Mouse (Mus musculus) T-cell, adult 2 months (primary cell): ENCODE measurements around the gene Gfm1.

Experiments used
- DNase-seq: peaks from one replicate; pipeline ENCODE4 v3.0.0; 2022; ENCODE audit warnings: low spot score

Gene Gfm1

DNA sequence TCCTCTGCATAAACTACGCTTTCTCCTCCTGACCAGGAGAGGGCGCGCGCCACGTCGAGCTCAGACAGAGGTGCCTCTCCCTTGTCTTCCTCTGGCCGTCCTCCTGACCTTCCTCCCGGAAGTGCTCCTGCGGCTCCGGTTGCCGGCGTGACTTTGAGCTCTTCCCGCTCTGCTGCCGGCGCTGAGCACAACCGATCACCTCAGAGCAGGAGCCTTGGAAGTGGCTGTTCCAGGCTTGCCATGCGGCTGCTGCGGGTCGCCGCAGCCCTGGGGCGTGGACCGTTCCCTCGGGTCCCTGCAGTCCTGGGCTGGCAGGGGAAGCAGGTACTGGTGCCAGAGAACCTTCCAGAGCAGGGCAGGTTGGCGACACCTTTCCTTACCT, at the start of gene Gfm1:
Gene Gfm1, plus strand, starts transcription at position 98 of the 382 bp plus-strand sequence.
- peak; percentile 85 for DNase-seq

- DNase-seq: peak; percentile 10
Observed at GRCm38 (mm10) chr3:67429338-67429998, 428 bp upstream of the Gfm1 start.

GRCm38 (mm10) chr3:67434011-67434410, 4.1 kb downstream of the Gfm1 start:
- DNase-seq: no peak

GRCm38 (mm10) chr3:67447143-67447542, 17.2 kb downstream of the Gfm1 start:
- DNase-seq: no peak

- DNase-seq: no peak
Observed at GRCm38 (mm10) chr3:67449660-67450059, 19.8 kb downstream of the Gfm1 start.

GRCm38 (mm10) chr3:67450601-67451210, 20.8 kb downstream of the Gfm1 start:
- DNase-seq: no peak

- DNase-seq: no peak
Observed at GRCm38 (mm10) chr3:67459881-67460280, 30.0 kb downstream of the Gfm1 start.

DNA sequence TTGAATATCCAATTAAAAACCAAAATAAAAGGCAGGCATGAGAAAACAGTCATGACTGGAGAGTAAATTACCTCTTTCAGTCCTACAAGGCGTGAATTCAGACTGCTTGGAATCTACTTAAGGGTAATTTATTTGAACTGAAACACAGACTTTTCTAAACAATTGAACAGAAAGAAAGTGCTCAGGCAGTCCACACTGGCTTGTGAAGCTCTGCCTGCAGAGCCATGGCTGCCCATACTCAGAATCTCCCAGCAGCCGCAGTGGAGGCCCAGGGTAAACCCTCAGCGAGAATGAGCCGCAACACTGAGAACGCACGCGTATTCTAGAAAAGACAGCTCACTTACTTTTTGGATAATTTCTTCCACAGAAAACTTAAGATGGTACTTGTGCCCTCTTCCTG, 32.1 kb downstream of the Gfm1 start:
- no peak for DNase-seq

DNA sequence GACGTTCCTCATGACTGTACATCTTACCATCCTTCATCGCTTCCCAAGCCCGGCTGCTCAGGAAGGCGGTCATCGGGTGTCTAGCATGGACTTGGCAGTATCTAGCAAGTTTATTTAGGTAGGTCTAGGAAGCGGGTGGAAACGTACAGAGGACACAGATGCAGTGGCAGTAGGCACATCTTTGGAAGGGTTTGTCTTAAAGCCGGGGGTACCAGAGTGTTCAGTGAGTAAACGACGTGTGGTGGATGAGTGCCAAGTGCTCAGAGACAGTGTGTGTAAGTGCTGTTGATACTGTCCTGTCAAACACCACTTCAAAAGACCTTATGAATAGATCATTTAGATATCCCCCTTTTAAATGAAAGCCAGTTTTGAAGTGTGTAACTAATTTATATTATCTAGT, 32.7 kb downstream of the Gfm1 start:
- no peak for DNase-seq

- DNase-seq: peak; percentile 17
Observed at GRCm38 (mm10) chr3:67463001-67463400, 33.1 kb downstream of the Gfm1 start.

DNA sequence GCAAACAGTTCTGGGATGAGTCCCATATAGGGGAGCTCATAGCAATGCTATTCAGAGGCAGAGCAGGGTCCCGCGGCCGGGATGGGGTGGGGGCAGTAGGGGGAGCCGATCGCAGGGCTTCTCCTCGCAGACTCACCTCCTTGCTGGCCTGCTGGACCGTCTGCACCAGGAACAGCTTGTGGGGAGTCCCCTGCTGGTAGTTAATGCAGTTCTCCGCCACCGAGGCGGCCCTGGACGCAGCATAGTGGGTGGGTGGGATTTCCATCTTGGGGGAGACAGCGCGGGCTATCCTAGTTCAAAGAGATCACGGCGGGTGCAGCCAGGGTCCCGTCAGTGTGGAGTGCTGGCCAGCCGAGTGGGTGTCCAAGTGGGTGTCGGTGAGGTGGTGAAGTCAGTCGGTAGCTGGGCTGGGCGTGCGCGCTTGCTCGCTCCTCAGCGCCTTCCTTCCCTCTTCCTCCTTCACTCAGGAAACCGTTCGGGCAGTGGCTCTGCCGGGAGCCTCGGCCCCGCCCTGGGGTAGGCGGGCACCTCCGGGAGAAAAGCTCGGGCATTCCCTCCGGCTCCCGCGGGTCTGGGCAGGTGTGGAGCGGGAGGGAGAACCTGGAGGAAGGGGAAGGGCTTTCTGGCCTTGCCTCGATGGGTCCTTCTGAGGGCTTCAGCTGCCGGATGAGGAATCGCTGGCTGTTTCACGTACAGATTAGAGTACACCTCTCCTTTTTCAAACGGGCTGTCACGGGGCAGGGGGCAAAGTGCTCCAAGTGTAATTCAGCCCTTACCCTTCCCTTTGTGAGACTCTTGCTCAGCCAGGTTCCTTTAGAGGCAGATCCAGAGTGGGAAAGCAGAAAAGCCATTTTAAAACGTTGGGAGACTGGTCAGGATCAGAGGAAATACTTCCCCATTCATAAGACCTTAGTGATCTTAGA, 33.8 kb downstream of the Gfm1 start, which contains the start of gene Lxn:
Gene Lxn, minus strand, starts transcription at position 477 of the 923 bp plus-strand sequence.
- DNase-seq: peak; percentile 5

DNA sequence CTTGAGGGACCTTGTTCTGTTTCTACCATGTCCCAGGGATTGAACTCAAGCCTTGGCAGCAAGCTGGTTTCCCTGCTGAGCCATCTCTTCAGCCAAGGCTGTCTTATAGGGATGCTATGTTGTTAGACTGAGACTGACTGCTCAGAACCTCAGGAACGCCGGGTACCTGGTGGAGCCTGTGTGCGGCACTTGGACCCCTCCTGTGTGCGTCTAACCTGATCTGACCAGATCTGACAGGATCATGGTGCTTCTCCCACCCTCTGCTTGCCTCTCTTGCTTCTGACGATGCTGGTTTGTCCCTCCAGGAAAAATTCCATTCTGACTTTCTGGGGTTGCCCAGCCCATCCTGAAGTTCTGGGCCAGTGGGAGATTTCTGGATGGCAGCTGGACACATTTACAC, 36.7 kb downstream of the Gfm1 start:
- DNase-seq: no peak

DNA sequence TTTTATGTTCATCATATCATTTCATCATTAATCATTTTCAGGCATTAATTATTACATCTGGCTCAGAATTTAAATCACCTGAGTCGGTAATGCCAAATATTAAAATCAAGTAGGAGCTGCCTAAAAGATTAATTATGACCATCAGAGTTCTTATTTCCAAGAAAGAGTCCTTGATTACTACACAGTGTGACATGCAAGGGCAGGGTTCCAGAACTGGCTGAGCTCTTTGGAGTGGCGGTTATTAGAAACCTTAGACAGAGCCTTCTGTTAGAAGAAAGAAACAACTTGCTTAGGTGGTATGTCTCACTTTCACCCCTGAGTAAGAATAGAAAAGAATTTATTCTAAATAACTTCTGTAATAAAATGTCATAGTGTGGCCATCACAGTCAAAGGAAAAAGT, 37.4 kb downstream of the Gfm1 start:
- DNase-seq: no peak

DNA sequence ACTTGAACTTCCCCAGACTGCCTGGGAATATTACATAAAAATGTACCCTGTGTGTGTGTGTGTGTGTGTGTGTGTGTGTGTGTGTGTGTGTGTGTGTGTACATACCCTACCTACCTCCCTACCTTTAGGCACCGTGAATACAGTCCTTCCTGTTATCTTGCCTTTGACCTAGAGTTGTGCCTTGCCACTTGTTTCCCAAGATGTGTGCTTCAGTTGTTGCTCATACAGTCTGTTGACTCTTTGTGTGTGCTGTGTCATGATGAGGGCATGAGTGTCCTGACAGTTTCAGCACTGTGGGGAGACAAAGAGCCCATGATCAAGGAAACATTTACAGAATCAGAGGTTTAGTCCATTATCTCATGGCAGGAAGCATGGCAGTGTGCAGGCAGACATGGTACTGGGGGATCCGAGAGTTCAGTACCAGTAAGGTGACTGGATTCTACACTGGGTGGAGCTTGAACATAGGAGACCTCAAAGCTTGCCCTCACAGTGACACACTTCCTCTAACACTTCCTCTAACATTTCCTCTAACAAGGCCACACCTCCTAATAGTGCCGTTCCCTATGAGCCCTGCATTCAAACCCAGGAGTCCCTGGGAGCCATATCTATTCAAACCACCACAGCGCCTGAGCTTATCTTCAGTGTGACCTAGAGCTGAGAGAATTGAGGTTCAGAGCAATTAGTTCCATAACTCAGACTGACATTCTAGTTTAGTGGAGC, 41.7 kb downstream of the Gfm1 start:
- no peak for DNase-seq

GRCm38 (mm10) chr3:67473438-67473837, 43.5 kb downstream of the Gfm1 start:
- DNase-seq: no peak

DNA sequence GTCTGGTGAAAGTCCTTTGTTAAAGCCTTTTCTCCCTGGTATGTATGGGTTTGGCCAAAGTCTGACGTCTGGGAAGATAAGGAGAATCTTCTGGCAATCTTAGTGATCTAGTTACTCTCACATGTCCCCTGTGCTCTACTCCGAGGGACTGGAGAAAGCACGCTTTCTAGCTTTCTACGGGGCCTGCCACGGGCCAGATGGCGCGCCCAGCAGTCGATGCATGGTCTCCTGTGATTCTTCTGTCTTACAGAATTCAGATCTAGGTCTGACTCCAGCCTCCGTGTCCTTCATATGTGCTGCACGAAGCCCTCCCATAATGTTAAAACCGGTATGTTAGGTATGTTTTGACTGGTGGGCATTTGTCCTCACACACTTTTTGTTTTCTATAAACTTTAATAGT, 49.9 kb downstream of the Gfm1 start:
- DNase-seq: no peak

DNA sequence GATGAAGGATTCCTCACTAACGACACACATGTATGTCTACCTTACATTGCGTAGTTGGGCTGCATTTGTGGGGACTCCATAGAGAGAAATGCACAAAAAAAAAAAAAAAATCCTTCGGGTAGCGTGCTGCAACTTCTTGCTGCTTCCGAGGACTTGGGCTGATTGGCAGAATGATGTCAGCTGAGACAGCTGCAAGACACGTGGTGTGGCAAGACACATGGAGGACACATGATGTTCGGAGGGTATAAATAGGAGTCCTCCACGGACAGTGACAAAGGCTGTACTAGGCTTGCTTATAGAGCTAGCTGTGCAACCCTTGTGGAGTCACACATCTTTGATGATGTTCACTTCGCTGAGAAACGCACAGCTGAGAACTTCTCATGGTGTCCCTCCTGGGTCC, 52.5 kb downstream of the Gfm1 start:
- DNase-seq: no peak

- no peak for DNase-seq
Observed at GRCm38 (mm10) chr3:67485233-67485632, 55.3 kb downstream of the Gfm1 start.

DNA sequence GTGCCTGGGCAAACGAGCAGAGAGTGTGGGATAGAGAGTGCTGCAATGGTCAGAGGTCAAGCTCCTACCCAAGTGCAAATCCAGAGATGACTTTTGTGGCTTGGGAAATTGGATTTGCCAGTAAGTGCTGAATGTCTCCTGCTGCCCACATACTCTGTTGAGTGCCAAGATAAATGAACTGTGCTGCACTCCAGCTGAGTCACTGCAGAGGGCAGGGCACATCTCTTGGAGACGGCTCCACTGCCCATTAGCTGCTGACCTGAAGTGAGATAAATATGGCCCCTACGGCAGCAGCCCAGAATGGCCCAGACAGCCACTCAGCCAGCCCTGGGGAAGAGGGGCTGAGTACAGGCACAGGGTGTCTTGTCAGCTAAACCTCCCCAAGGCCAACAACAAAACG, 60.3 kb downstream of the Gfm1 start:
- no peak for DNase-seq

- DNase-seq: no peak
Observed at GRCm38 (mm10) chr3:67492086-67492869, 62.4 kb downstream of the Gfm1 start.

GRCm38 (mm10) chr3:67493132-67493531, 63.2 kb downstream of the Gfm1 start:
- no peak for DNase-seq
